Mouse (Mus musculus) C2C12 (cell line): Measurements from ENCODE around the gene Senp3. TPM values are rescaled to one million over a fixed set of nuclear protein-coding genes. Genes with fewer than 3 reads are reported as not detected.

Experiments used
- H3K27me3 ChIP-seq: one replicate; pipeline ENCODE4 v1.6.1; 2011; ENCODE audit not compliant: control insufficient read depth, insufficient read depth, insufficient read length
- H3K36me3 ChIP-seq: one replicate; pipeline ENCODE4 v1.6.1; 2011; ENCODE audit not compliant: control insufficient read depth, insufficient read depth
- H3K4me3 ChIP-seq: one replicate; pipeline ENCODE4 v1.5.1; 2011; ENCODE audit warnings: mild to moderate bottlenecking, control low read depth; ENCODE audit not compliant: poor library complexity, insufficient read depth, severe bottlenecking
- H3K79me2 ChIP-seq: one replicate; pipeline ENCODE4 v1.6.1; 2011; ENCODE audit not compliant: control insufficient read depth, insufficient read depth
- H3K79me3 ChIP-seq: one replicate; pipeline ENCODE4 v1.6.1; 2011; ENCODE audit warnings: low read depth, control low read depth
- H3ac ChIP-seq: one replicate; pipeline ENCODE3; 2011; ENCODE audit warnings: low read depth; ENCODE audit not compliant: control insufficient read depth, insufficient read length
- CEBPB ChIP-seq: IDR thresholded peaks from one replicate; pipeline ENCODE4 v1.6.1; 2011; ENCODE audit warnings: low read depth, mild to moderate bottlenecking, control low read depth, moderate library complexity
- CTCF ChIP-seq: IDR thresholded peaks from one replicate; pipeline ENCODE4 v1.5.1; 2011; ENCODE audit not compliant: control insufficient read depth, insufficient read depth, insufficient read length
- FOSL1 ChIP-seq: IDR thresholded peaks from one replicate; pipeline ENCODE4 v1.8.0; 2011; ENCODE audit warnings: mild to moderate bottlenecking, low read length; ENCODE audit not compliant: poor library complexity, insufficient read depth, severe bottlenecking
- MAX ChIP-seq: IDR thresholded peaks from one replicate; pipeline ENCODE4 v1.6.1; 2011; ENCODE audit warnings: mild to moderate bottlenecking, control low read depth
- MYOD1 ChIP-seq: IDR thresholded peaks from one replicate; pipeline ENCODE4 v1.6.1; 2011; ENCODE audit warnings: low read depth; ENCODE audit not compliant: control insufficient read depth, insufficient read length
- MYOG ChIP-seq: IDR thresholded peaks from one replicate; pipeline ENCODE4 v1.6.1; 2011; ENCODE audit not compliant: control insufficient read depth, insufficient read length; ENCODE audit errors: extremely low read depth
- USF1 ChIP-seq: IDR thresholded peaks from one replicate; pipeline ENCODE4 v1.6.1; 2011; ENCODE audit warnings: low read depth, mild to moderate bottlenecking, control low read depth, moderate library complexity
- polyA plus RNA-seq: library from polyadenylated mRNA; unstranded; fragments of >200 nt; fragmentation: generic; extraction: Trizol; gene quantifications from one replicate; pipeline ENCODE4 v1.2.1, GENCODE M21; 2012; ENCODE audit warnings: missing spikeins

Senp3 gene
- polyA plus RNA-seq, 1 experiment, result 89.0 TPM

GRCm38 (mm10) chr11:69682209-69682839, 440 bp upstream of the Senp3 start:
- Histone ChIP-seq H3K79me2 (peaks cover 52% of the 10 kb centered on the region), H3K79me3 (peaks cover 25% of the 10 kb centered on the region)
- no peak for TF ChIP-seq CEBPB
- TF ChIP-seq USF1, result no peak
- TF ChIP-seq MYOG, result no peak
- TF ChIP-seq FOSL1, result no peak
- TF ChIP-seq CTCF, result no peak
- TF ChIP-seq MYOD1, result no peak
- no peak for TF ChIP-seq MAX

DNA sequence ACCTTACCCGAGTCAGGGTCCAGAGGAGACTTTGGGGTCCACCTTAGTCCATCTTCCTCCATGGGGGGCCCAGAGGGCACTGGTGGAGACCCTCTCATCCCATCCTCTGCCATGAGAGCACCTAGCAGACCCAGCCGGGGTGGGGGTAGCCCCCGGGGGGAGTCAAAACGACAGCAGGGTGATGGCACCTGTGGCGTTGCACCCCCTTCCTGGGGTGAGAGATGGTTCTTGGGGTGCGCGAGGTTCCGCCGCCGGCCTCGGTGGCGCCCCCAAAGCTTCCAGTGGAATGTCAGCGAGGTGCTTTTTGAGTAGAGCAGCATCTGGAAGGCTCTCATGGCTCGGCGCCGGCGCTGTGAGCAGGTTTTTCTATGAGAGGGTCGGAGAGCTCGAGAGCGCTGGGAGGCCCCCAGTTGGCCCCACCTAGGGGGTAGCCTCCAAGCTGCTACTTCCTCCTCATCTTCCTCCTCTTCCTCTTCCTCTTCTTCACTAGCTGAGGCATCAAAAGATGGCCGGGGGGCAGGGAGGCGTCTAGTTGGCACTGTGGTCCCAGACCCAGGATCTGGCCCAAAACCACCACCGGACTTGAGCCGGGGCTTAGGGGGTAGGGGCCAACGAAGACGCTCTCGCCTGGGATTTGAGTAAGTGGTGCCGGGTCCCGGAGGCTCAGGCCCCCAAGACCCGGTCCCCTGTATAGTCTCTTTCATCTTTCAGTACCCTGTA, 1.6 kb downstream of the Senp3 start:
- no peaks in the 10 kb centered on the region for H3K27me3 ChIP-seq
- TF ChIP-seq FOSL1 (no peak), MAX (no peak)
- H3K4me3 ChIP-seq, result peak overlapping the region; percentile 99
- H3K36me3 ChIP-seq, result peaks cover 42% of the 10 kb centered on the region
- H3ac ChIP-seq, result peak overlapping the region; percentile 45
- H3K79me2 ChIP-seq, result peaks cover 72% of the 10 kb centered on the region
- peaks cover 29% of the 10 kb centered on the region for H3K79me3 ChIP-seq

More at GRCm38 (mm10) chr11:69682209-69682839, 440 bp upstream of the Senp3 start:
- Histone ChIP-seq H3K27me3 (no peaks in the 10 kb centered on the region), H3K4me3 (peak overlapping the region; percentile 99), H3ac (peak overlapping the region; percentile 67), H3K36me3 (peaks cover 22% of the 10 kb centered on the region)

DNA sequence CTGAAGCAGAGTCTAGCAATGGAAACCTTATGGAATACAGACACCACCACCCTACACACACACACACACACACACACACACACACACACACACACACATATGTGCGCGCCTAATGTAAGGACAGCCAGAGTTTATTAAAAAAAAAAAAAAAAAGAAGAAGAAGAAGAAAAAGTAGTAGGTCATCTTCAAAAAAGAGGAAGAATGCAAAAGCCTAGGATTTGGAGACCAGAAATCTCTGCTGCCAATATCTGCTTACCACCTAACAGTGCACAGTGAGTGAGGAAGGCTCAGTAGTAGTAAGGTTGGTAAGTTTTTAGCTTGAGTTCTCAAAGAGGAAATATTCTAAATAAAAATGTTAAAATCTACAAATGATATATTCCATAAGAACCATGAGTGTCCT, 2.7 kb downstream of the Senp3 start:
- Histone ChIP-seq H3K36me3 (peaks cover 53% of the 10 kb centered on the region), H3K79me3 (peaks cover 31% of the 10 kb centered on the region)

GRCm38 (mm10) chr11:69672211-69672706, 9.6 kb downstream of the Senp3 start, which contains the start of gene Eif4a1:
TSS of gene Eif4a1 (minus strand) at chr11:69672423.
- Histone ChIP-seq H3K4me3 (peak within 1 kb of the TSS; percentile 100), H3K79me2 (peaks cover 74% of the 10 kb centered on the region), H3K27me3 (no peaks in the 10 kb centered on the region), H3ac (peak within 1 kb of the TSS; percentile 99), H3K36me3 (peaks cover 79% of the 10 kb centered on the region), H3K79me3 (peaks cover 48% of the 10 kb centered on the region)
- TF ChIP-seq MAX, result peak; percentile 99
- TF ChIP-seq MYOG, result no peak
- TF ChIP-seq FOSL1, result no peak
- no peak for TF ChIP-seq CTCF
- no peak for TF ChIP-seq MYOD1
- peak; percentile 94 for TF ChIP-seq USF1

More for the DNA sequence above, 2.7 kb downstream of the Senp3 start:
- Histone ChIP-seq H3K79me2 (peaks cover 79% of the 10 kb centered on the region), H3K27me3 (no peaks in the 10 kb centered on the region), H3ac (no peak overlapping the region), H3K4me3 (no peak overlapping the region)
- TF ChIP-seq FOSL1, result no peak
- no peak for TF ChIP-seq MAX
- TF ChIP-seq CEBPB, result no peak
- TF ChIP-seq MYOG, result no peak
- no peak for TF ChIP-seq MYOD1

- H3K27me3 ChIP-seq, result no peaks in the 10 kb centered on the region
- H3K36me3 ChIP-seq, result peaks cover 77% of the 10 kb centered on the region
- peak overlapping the region; percentile 99 for H3ac ChIP-seq
- H3K79me3 ChIP-seq, result peaks cover 47% of the 10 kb centered on the region
- TF ChIP-seq CEBPB (no peak), MYOG (no peak), CTCF (no peak), MYOD1 (no peak), FOSL1 (no peak), MAX (no peak), USF1 (no peak)
- H3K79me2 ChIP-seq, result peaks cover 69% of the 10 kb centered on the region
- H3K4me3 ChIP-seq, result peak overlapping the region; percentile 100
Measured at GRCm38 (mm10) chr11:69671726-69672124, 10.2 kb downstream of the Senp3 start.
